Mouse (Mus musculus): Measurements from ENCODE around the gene Map2k5. TPM values are rescaled to one million over a fixed set of nuclear protein-coding genes. Genes with fewer than 3 reads are reported as not detected.

The Map2k5 gene
- polyA plus RNA-seq, 1 experiment from 2014 or later, result 23.5 TPM

DNA sequence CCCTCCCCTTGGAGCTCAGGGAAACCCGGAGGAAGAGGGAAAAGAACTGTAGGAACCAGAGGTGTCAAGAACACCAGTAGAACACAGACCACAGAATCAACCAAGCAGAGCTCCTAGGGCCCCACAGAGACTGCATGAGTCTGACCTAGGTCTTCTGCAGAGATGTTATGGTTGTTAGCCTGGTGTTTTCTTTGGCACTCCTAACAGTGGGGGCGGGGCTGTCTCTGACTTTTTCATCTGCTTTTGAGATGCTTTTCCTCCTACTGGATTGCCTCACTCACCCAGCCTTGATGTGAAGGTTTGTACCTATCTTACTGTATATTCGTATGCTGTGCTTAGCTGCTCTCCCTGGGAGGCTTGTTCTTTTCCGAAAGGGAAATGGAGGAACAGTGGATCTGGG is 23.5 kb downstream of the Map2k5 start:
- H3K4me3 ChIP-seq (ENCODE audit: low read depth, low read length), result no peak overlapping the region
- WGBS, result 91% methylated on average over 4 of the region's 4 CpGs
- DNase-seq (ENCODE audit: low spot score) (no peak), ATAC-seq (replicated peaks; ENCODE audit: low FRiP score) (no peak)
- no peak overlapping the region for H3K27ac ChIP-seq (ENCODE audit: low read depth, low read length)
- H3K27me3 ChIP-seq (replicated peaks; ENCODE audit: control insufficient read depth, insufficient read depth, low read length), result no peaks in the 10 kb centered on the region
- H3K9me3 ChIP-seq (ENCODE audit: control insufficient read depth, low read length), result no peaks in the 10 kb centered on the region
- H3K4me2 ChIP-seq, result no peak overlapping the region
- H3K4me1 ChIP-seq (replicated peaks; ENCODE audit: control insufficient read depth, insufficient read depth, low read length), result 0 out of 2 replicates have a peak, but pooled peaks cover 2% of the 10 kb centered on the region
- H3K36me3 ChIP-seq (ENCODE audit: control insufficient read depth, insufficient read depth, low read length), result no peaks in the 10 kb centered on the region
- no peak overlapping the region for H3K9ac ChIP-seq (ENCODE audit: low read depth, low read length)

DNA sequence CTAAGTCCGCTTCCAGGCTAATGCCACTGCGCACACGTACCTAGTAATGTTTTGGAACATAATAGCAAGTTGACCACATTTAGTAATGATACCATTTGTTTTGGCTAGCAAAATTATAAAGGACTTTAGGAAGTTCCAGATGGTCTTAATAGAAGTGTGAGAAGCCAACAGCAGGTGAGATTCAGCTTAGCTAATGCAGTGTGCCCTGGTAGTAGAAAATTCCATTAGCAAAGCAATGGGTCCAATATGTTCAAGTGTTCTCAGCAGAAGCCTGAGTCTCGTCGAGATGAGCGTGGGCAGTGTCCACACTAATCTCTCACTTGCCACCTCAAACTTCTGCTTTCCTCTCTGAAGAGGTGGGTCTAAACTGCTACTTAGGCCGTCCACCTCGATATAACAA is 27.7 kb downstream of the Map2k5 start:
- ATAC-seq (replicated peaks; ENCODE audit: low FRiP score) (no peak), DNase-seq (ENCODE audit: low spot score) (no peak)
- Histone ChIP-seq H3K36me3 (ENCODE audit: control insufficient read depth, insufficient read depth, low read length) (no peaks in the 10 kb centered on the region), H3K27ac (ENCODE audit: low read depth, low read length) (no peak overlapping the region), H3K4me2 (no peak overlapping the region), H3K9ac (ENCODE audit: low read depth, low read length) (no peak overlapping the region), H3K4me3 (ENCODE audit: low read depth, low read length) (no peak overlapping the region), H3K27me3 (replicated peaks; ENCODE audit: control insufficient read depth, insufficient read depth, low read length) (no peaks in the 10 kb centered on the region), H3K9me3 (ENCODE audit: control insufficient read depth, low read length) (no peaks in the 10 kb centered on the region), H3K4me1 (replicated peaks; ENCODE audit: control insufficient read depth, insufficient read depth, low read length) (0 out of 2 replicates have a peak, but pooled peaks cover 2% of the 10 kb centered on the region)
- 67% methylated on average over 8 of the region's 8 CpGs for WGBS

DNA sequence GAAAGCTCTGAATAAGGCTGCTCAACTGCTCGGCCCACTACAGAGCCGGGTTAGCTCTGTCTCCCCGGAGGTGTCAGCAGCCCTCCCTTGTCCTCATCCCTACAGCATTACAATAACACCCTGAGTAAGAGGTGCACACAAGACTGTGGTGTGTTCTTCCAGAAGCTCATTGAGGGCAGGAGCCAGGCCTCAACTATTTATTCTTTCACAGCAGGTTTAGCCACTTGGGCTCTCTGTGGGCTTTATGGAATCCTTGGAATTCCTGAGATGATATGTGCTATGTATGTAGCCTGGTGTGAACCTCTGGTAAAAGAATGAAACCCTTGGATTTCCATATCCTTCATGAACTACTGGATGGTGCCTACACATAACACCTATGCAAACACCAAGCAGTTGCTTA is 28.5 kb downstream of the Map2k5 start:
- DNase-seq (ENCODE audit: low spot score) (no peak), ATAC-seq (replicated peaks; ENCODE audit: low FRiP score) (no peak)
- Histone ChIP-seq H3K4me1 (replicated peaks; ENCODE audit: control insufficient read depth, insufficient read depth, low read length) (0 out of 2 replicates have a peak, but pooled peaks cover 2% of the 10 kb centered on the region), H3K9me3 (ENCODE audit: control insufficient read depth, low read length) (no peaks in the 10 kb centered on the region), H3K27ac (ENCODE audit: low read depth, low read length) (no peak overlapping the region), H3K9ac (ENCODE audit: low read depth, low read length) (no peak overlapping the region), H3K36me3 (ENCODE audit: control insufficient read depth, insufficient read depth, low read length) (no peaks in the 10 kb centered on the region), H3K27me3 (replicated peaks; ENCODE audit: control insufficient read depth, insufficient read depth, low read length) (no peaks in the 10 kb centered on the region), H3K4me2 (no peak overlapping the region), H3K4me3 (ENCODE audit: low read depth, low read length) (no peak overlapping the region)
- 81% methylated on average over 3 of the region's 3 CpGs for WGBS

DNA sequence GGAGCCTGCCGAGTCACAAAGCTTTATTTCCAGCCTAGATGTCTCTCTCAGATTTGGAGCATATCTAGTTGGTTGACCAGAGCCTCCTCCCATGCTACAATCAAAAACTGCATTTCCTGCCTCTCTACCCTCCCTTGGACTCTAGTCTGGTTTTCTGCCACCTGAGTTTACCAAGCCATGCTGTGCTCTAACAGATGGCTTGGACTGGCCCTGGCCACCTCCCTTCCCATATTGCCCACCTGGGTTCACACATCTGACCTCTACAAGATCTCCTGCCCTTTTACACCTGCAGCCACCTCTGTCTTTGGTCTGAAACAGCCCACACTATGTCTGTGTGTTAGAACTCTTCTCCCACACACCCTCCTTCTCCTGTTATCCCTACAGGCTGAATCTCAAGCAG is 29.6 kb downstream of the Map2k5 start:
- Histone ChIP-seq H3K36me3 (ENCODE audit: control insufficient read depth, insufficient read depth, low read length) (no peaks in the 10 kb centered on the region), H3K4me3 (ENCODE audit: low read depth, low read length) (no peak overlapping the region), H3K27ac (ENCODE audit: low read depth, low read length) (no peak overlapping the region), H3K9ac (ENCODE audit: low read depth, low read length) (no peak overlapping the region), H3K4me1 (replicated peaks; ENCODE audit: control insufficient read depth, insufficient read depth, low read length) (0 out of 2 replicates have a peak, but pooled peaks cover 2% of the 10 kb centered on the region), H3K4me2 (no peak overlapping the region), H3K9me3 (ENCODE audit: control insufficient read depth, low read length) (no peaks in the 10 kb centered on the region), H3K27me3 (replicated peaks; ENCODE audit: control insufficient read depth, insufficient read depth, low read length) (no peaks in the 10 kb centered on the region)
- 63% methylated on average over 1 of the region's 1 CpGs for WGBS
- ATAC-seq (replicated peaks; ENCODE audit: low FRiP score) (no peak), DNase-seq (ENCODE audit: low spot score) (no peak)

DNA sequence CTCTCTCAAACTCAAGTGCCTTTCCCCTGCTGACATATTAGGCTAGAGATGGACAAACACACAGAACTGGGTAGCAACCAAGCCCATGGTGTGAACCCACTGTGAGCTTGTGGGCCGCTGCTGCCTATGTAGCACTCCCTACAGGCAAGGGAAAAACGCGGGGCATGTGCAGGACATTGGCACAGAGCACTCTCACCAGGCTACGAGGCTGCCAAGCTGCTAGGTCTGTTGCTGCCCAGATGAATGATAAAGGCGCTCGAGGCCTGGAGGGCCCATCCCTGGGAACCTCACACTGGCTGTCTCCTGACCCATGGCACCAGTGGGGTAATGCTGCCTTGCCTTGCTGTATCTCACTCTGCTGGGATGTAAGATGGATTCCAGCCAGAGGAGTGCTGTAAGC is 31.7 kb downstream of the Map2k5 start:
- Histone ChIP-seq H3K9me3 (ENCODE audit: control insufficient read depth, low read length) (no peaks in the 10 kb centered on the region), H3K4me3 (ENCODE audit: low read depth, low read length) (no peak overlapping the region), H3K36me3 (ENCODE audit: control insufficient read depth, insufficient read depth, low read length) (no peaks in the 10 kb centered on the region), H3K9ac (ENCODE audit: low read depth, low read length) (no peak overlapping the region), H3K27ac (ENCODE audit: low read depth, low read length) (no peak overlapping the region), H3K4me2 (no peak overlapping the region), H3K27me3 (replicated peaks; ENCODE audit: control insufficient read depth, insufficient read depth, low read length) (no peaks in the 10 kb centered on the region), H3K4me1 (replicated peaks; ENCODE audit: control insufficient read depth, insufficient read depth, low read length) (0 out of 2 replicates have a peak, but pooled peaks cover 2% of the 10 kb centered on the region)
- ATAC-seq (replicated peaks; ENCODE audit: low FRiP score) (no peak), DNase-seq (ENCODE audit: low spot score) (no peak)
- 78% methylated on average over 6 of the region's 6 CpGs for WGBS

DNA sequence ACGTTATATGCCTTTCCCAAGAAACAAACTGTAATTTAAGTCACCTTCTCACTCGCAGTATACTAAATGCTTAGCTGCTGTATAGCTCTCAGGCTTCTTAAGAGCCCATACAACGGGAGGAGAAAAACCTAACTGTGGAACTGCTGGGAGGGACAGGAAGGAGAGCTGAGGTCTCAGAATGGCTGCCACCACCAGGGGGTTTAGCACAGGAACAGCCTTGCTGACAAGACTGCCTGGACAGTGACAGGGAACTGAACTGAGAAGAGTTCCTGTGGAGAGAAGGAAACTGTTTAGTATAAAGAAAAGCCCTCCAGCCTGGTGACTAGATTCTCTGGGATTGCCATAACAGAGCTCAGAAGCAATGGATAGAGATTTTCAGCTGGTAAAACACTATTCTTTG is 35.9 kb downstream of the Map2k5 start:
- H3K36me3 ChIP-seq (ENCODE audit: control insufficient read depth, insufficient read depth, low read length), result peaks cover 4% of the 10 kb centered on the region; the same call in 1 of the 2 replicates
- no peak for DNase-seq (ENCODE audit: low spot score)
- H3K9ac ChIP-seq (ENCODE audit: low read depth, low read length), result no peak overlapping the region
- no peaks in the 10 kb centered on the region for H3K27me3 ChIP-seq (replicated peaks; ENCODE audit: control insufficient read depth, insufficient read depth, low read length)
- H3K9me3 ChIP-seq (ENCODE audit: control insufficient read depth, low read length), result no peaks in the 10 kb centered on the region
- no peak for ATAC-seq (replicated peaks; ENCODE audit: low FRiP score)
- H3K4me2 ChIP-seq, result no peak overlapping the region
- no peak overlapping the region for H3K27ac ChIP-seq (ENCODE audit: low read depth, low read length)
- no peak overlapping the region for H3K4me3 ChIP-seq (ENCODE audit: low read depth, low read length)
- no peaks in the 10 kb centered on the region; the same call in 1 of the 2 replicates for H3K4me1 ChIP-seq (replicated peaks; ENCODE audit: control insufficient read depth, insufficient read depth, low read length)
- 75% methylated on average over 3 of the region's 3 CpGs for WGBS

- DNase-seq (ENCODE audit: low spot score), result no peak
- ATAC-seq (replicated peaks; ENCODE audit: low FRiP score), result no peak
- Histone ChIP-seq H3K9me3 (ENCODE audit: control insufficient read depth, low read length) (no peaks in the 10 kb centered on the region), H3K27me3 (replicated peaks; ENCODE audit: control insufficient read depth, insufficient read depth, low read length) (no peaks in the 10 kb centered on the region), H3K4me1 (replicated peaks; ENCODE audit: control insufficient read depth, insufficient read depth, low read length) (no peaks in the 10 kb centered on the region; the same call in 1 of the 2 replicates), H3K4me2 (no peak overlapping the region), H3K36me3 (ENCODE audit: control insufficient read depth, insufficient read depth, low read length) (peaks cover 4% of the 10 kb centered on the region; the same call in 1 of the 2 replicates), H3K27ac (ENCODE audit: low read depth, low read length) (no peak overlapping the region), H3K4me3 (ENCODE audit: low read depth, low read length) (no peak overlapping the region), H3K9ac (ENCODE audit: low read depth, low read length) (no peak overlapping the region)
- WGBS, result 88% methylated on average over 6 of the region's 6 CpGs
Measured at GRCm38 (mm10) chr9:63339256-63339655, 38.4 kb downstream of the Map2k5 start.

- Histone ChIP-seq H3K4me1 (replicated peaks; ENCODE audit: control insufficient read depth, insufficient read depth, low read length) (no peaks in the 10 kb centered on the region; the same call in 1 of the 2 replicates), H3K4me2 (no peak overlapping the region), H3K36me3 (ENCODE audit: control insufficient read depth, insufficient read depth, low read length) (peaks cover 5% of the 10 kb centered on the region; the same call in 1 of the 2 replicates), H3K9me3 (ENCODE audit: control insufficient read depth, low read length) (no peaks in the 10 kb centered on the region), H3K27ac (ENCODE audit: low read depth, low read length) (no peak overlapping the region), H3K27me3 (replicated peaks; ENCODE audit: control insufficient read depth, insufficient read depth, low read length) (no peaks in the 10 kb centered on the region), H3K4me3 (ENCODE audit: low read depth, low read length) (no peak overlapping the region), H3K9ac (ENCODE audit: low read depth, low read length) (no peak overlapping the region)
- DNase-seq (ENCODE audit: low spot score) (no peak), ATAC-seq (replicated peaks; ENCODE audit: low FRiP score) (no peak)
- WGBS, result 80% methylated on average over 6 of the region's 6 CpGs
Measured at GRCm38 (mm10) chr9:63338716-63339115, 39.0 kb downstream of the Map2k5 start.

DNA sequence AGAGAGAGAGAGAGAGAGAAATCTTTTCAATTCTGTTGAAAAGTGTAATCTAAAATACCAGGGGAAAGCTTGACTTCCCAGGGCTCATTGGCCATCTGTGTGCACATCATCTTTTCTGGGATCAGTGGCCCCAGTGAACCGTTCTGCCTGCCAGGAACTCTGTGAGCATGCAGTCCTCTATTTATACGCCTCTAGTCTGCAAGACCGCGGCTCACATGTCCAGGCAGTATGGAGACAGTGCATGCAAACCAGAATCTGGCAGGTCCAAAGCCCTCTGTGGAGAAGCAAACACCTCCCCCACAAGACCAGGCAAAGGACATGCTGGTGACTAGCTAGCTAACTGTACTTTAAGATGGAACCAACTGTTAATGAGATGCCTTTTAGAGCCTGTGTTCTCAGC is 41.9 kb downstream of the Map2k5 start:
- H3K9ac ChIP-seq (ENCODE audit: low read depth, low read length), result no peak overlapping the region
- H3K4me3 ChIP-seq (ENCODE audit: low read depth, low read length), result no peak overlapping the region
- ATAC-seq (replicated peaks; ENCODE audit: low FRiP score), result no peak
- 93% methylated on average over 4 of the region's 4 CpGs for WGBS
- no peak overlapping the region for H3K4me2 ChIP-seq
- no peaks in the 10 kb centered on the region for H3K9me3 ChIP-seq (ENCODE audit: control insufficient read depth, low read length)
- H3K27ac ChIP-seq (ENCODE audit: low read depth, low read length), result no peak overlapping the region
- peaks cover 14% of the 10 kb centered on the region for H3K36me3 ChIP-seq (ENCODE audit: control insufficient read depth, insufficient read depth, low read length)
- no peaks in the 10 kb centered on the region; the same call in 1 of the 2 replicates for H3K4me1 ChIP-seq (replicated peaks; ENCODE audit: control insufficient read depth, insufficient read depth, low read length)
- DNase-seq (ENCODE audit: low spot score), result no peak
- H3K27me3 ChIP-seq (replicated peaks; ENCODE audit: control insufficient read depth, insufficient read depth, low read length), result no peaks in the 10 kb centered on the region
